Mouse (Mus musculus): ENCODE measurements around the gene Rps19bp1.

Gene Rps19bp1

GRCm38 (mm10) chr15:80221031-80221430 lies 43.1 kb downstream of the Rps19bp1 start:
- no peak for ATAC-seq (ENCODE audit: insufficient number of reproducible peaks, low FRiP score, low TSS enrichment)

GRCm38 (mm10) chr15:80219705-80220657 lies 44.1 kb downstream of the Rps19bp1 start:
- ATAC-seq (ENCODE audit: insufficient number of reproducible peaks, low FRiP score, low TSS enrichment), result no peak

- no peak for ATAC-seq (ENCODE audit: insufficient number of reproducible peaks, low FRiP score, low TSS enrichment)
Observed at GRCm38 (mm10) chr15:80219211-80219610, 44.9 kb downstream of the Rps19bp1 start.

DNA sequence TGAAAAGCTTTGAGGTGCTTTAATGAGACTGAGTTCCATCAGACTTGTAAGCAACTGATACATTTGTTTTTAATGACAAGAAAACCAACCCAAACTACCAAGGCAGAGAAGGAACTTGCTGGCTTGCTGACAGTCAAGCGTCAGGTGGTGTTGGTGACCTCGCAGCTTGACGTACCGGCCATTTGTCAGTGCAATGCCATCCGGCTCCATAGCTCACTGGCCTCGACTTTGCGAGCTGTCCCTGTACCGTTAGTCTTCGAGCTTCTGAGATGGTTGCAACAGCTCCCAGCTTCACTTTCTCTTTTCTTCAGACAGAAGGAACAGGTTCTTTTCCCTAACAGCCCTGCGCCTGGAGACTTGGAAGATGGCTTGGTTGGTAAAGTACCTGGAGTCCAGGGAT lies 46.6 kb downstream of the Rps19bp1 start:
- no peak for ATAC-seq (ENCODE audit: insufficient number of reproducible peaks, low FRiP score, low TSS enrichment)

DNA sequence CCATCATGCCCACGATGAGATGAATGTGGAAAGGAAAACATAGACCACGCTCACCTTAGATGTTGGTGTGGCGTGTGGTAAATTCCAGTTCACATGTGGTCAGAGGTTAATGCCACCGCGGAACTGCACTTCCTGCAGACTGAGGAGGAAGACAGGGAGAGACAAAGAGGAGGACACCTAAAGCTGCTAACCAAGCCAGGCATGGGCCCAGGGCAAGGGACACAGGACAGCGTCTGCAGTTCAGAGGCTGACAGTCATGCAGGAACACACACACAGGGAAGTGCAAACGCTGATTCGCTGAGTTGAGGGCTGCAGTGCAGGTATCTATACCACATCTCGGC lies 47.7 kb downstream of the Rps19bp1 start:
- no peak for ATAC-seq (ENCODE audit: insufficient number of reproducible peaks, low FRiP score, low TSS enrichment)

DNA sequence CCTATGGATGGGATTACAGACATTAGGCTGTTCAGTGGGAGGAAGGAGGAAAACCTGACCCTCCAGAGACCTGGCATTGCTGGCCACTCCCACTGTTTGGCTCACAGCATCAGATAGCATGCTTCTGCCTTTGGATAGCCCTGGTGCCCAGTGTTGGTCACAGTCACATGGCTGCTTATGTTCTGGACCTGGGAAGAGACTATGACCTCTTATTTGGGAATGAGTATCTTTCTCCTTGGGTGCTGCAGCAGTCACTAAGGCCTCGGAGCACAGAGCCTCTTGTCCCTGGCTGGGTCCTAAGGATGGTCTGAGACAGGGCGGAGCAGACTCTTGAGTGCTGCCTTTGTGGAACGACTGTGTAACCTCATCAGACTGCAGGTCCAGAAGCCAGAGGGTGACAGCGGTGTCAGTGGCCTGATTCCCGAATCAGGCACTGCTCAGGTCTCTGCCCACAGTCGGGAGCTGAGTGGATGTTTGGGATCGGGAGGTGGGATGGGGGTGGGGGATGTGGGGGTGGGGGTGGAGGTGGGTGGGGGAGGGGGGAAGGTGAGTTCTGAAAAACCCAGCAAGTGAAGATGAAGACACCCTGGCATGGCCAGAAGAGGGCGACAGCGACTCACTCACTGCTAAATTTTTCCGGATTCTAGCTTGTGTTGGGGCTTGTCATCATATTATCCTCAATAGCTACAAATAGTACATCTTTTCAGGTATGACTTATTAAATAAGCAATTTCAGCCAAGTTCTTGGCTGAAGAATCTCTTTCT lies 48.2 kb downstream of the Rps19bp1 start:
- ATAC-seq (ENCODE audit: insufficient number of reproducible peaks, low FRiP score, low TSS enrichment), result no peak

DNA sequence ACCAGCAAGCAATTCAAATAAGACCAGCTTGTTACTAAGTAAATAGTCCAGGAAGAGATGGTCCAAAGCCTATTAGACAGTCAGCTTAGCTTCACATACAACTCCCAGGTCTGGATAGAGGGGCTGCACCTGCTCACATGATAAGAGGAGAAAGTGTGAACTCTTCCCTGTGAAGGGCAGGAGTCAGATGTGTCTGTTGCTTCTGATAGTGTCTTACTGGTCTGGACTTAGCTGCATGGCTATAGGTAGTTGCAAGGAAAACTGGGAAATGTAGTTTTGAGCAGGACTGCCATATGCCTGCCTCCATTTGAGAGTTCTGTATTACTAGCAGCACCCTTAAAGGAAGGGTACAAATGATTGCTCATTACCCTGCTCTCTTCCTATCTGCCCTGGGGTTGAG lies 50.4 kb downstream of the Rps19bp1 start:
- no peak for ATAC-seq (ENCODE audit: insufficient number of reproducible peaks, low FRiP score, low TSS enrichment)

Data from cerebellum, adult (tissue).